Mouse (Mus musculus) CH12.LX (cell line): ENCODE measurements at regions not wholly inside any gene's neighbourhood (a gene's known extent, or its start where the extent isn't known, plus 50 kb on each side); places are given as distances from the start of the nearest gene placed in this dataset.

Source experiments
- DNase-seq: peaks from one replicate; pipeline ENCODE4 v3.0.0-alpha.2; 2013; ENCODE audit errors: extremely low read depth
- H3K27ac ChIP-seq: 2 replicates; pipeline ENCODE4 v1.5.1; 2012; ENCODE audit warnings: low read depth, mild to moderate bottlenecking, control low read depth, moderate library complexity; ENCODE audit not compliant: insufficient read depth
- H3K27me3 ChIP-seq: replicated peaks from 2 replicates; pipeline ENCODE3; 2012; ENCODE audit warnings: inconsistent platforms
- H3K36me3 ChIP-seq, 2 experiments: replicated peaks in 1 of 2; 2 replicates each; pipeline versions ENCODE3 to v1.6.1; 2012; ENCODE audit warnings: inconsistent platforms in 1 of 2, low read length in 1 of 2, mild to moderate bottlenecking in 1 of 2, mixed read lengths in 1 of 2, moderate library complexity in 1 of 2; ENCODE audit not compliant: control insufficient read depth in 1 of 2, insufficient read depth in 1 of 2
- H3K4me1 ChIP-seq, 2 experiments: 2 replicates each; pipeline ENCODE4 v1.6.1; 2012; ENCODE audit warnings: inconsistent platforms in 1 of 2, moderate library complexity in 1 of 2; ENCODE audit not compliant: insufficient read depth in 2 of 2, control insufficient read depth in 1 of 2
- H3K4me2 ChIP-seq: 2 replicates; pipeline ENCODE4 v1.6.1; 2012; ENCODE audit warnings: low read depth, mild to moderate bottlenecking, control low read depth; ENCODE audit not compliant: poor library complexity, insufficient read depth, severe bottlenecking
- H3K4me3 ChIP-seq, 3 experiments: fragments of 150-350 bp in 1 of 3; sonication (generic) in 1 of 3; replicated peaks in 1 of 3; 2 replicates each; pipeline versions ENCODE3 to v1.5.1; 2011 to 2012; ENCODE audit warnings: low read depth in 2 of 3, low read length in 2 of 3, mild to moderate bottlenecking in 2 of 3, moderate library complexity in 2 of 3, control low read depth in 1 of 3, improper control_type of control experiment in 1 of 3, inconsistent platforms in 1 of 3, mixed read lengths in 1 of 3; ENCODE audit not compliant: poor library complexity in 1 of 3
- H3K79me2 ChIP-seq: replicated peaks from 2 replicates; pipeline ENCODE4 v1.6.1; 2012; ENCODE audit warnings: mild to moderate bottlenecking, moderate library complexity; ENCODE audit not compliant: control insufficient read depth, poor library complexity, insufficient read depth, severe bottlenecking; ENCODE audit errors: extremely low read depth
- H3K9ac ChIP-seq: 2 replicates; pipeline ENCODE4 v1.6.1; 2012; ENCODE audit warnings: low read depth, mild to moderate bottlenecking, control low read depth, moderate library complexity; ENCODE audit not compliant: insufficient read depth
- H3K9me3 ChIP-seq: replicated peaks from 2 replicates; pipeline ENCODE3; 2012; ENCODE audit warnings: low read length, inconsistent platforms, mixed read lengths
- CHD2 ChIP-seq: IDR thresholded peaks from 2 replicates; pipeline ENCODE4 v1.6.1; 2011; ENCODE audit warnings: low read length, improper control_type of control experiment
- ELF1 ChIP-seq: IDR thresholded peaks from 2 replicates; pipeline ENCODE4 v1.6.1; 2014; ENCODE audit warnings: low read depth, mild to moderate bottlenecking, inconsistent platforms, low read length, improper control_type of control experiment
- GABPA ChIP-seq: IDR thresholded peaks from 2 replicates; pipeline ENCODE4 v1.6.1; 2012; ENCODE audit warnings: low read depth, low read length, improper control_type of control experiment, inconsistent platforms; ENCODE audit not compliant: insufficient replicate concordance
- IRF4 ChIP-seq: IDR thresholded peaks from 2 replicates; pipeline ENCODE4 v1.6.1; 2014; ENCODE audit warnings: low read depth, mild to moderate bottlenecking, inconsistent platforms, low read length, improper control_type of control experiment
- JUN ChIP-seq: IDR thresholded peaks from 2 replicates; pipeline ENCODE4 v1.6.1; 2011; ENCODE audit warnings: low read depth, mild to moderate bottlenecking, low read length, improper control_type of control experiment, moderate library complexity; ENCODE audit not compliant: insufficient read depth
- MXI1 ChIP-seq: IDR thresholded peaks from 2 replicates; pipeline ENCODE4 v1.6.1; 2011; ENCODE audit warnings: mild to moderate bottlenecking, low read depth, low read length, improper control_type of control experiment
- NELFE ChIP-seq: IDR thresholded peaks from 2 replicates; pipeline ENCODE4 v1.6.1; 2011; ENCODE audit warnings: low read depth, low read length, improper control_type of control experiment
- POLR2AphosphoS2 ChIP-seq: IDR thresholded peaks from 2 replicates; pipeline ENCODE4 v1.6.1; 2011; ENCODE audit warnings: low read depth, low read length, improper control_type of control experiment
- RAD21 ChIP-seq: IDR thresholded peaks from 2 replicates; pipeline ENCODE4 v1.6.1; 2011; ENCODE audit warnings: low read depth, mild to moderate bottlenecking, low read length, improper control_type of control experiment, moderate library complexity
- RCOR1 ChIP-seq: conservative IDR thresholded peaks from 2 replicates; pipeline ENCODE4 v1.6.1; 2012; ENCODE audit warnings: low read depth, mild to moderate bottlenecking, inconsistent platforms, low read length, improper control_type of control experiment
- SIN3A ChIP-seq: IDR thresholded peaks from 2 replicates; pipeline ENCODE4 v1.6.1; 2012; ENCODE audit warnings: low read length, improper control_type of control experiment, inconsistent platforms
- SMC3 ChIP-seq: IDR thresholded peaks from 2 replicates; pipeline ENCODE4 v1.6.1; 2011; ENCODE audit warnings: low read depth, low read length, improper control_type of control experiment
- TBP ChIP-seq: conservative IDR thresholded peaks from 2 replicates; pipeline ENCODE4 v1.6.1; 2011; ENCODE audit warnings: low read depth, low read length, improper control_type of control experiment
- TCF12 ChIP-seq: IDR thresholded peaks from 2 replicates; pipeline ENCODE4 v1.6.1; 2014; ENCODE audit warnings: low read depth, mild to moderate bottlenecking, inconsistent platforms, low read length, improper control_type of control experiment
- USF1 ChIP-seq: IDR thresholded peaks from 2 replicates; pipeline ENCODE4 v1.6.1; 2014; ENCODE audit warnings: low read depth, mild to moderate bottlenecking, inconsistent platforms, low read length, improper control_type of control experiment
- USF2 ChIP-seq: conservative IDR thresholded peaks from 2 replicates; pipeline ENCODE4 v1.6.1; 2011; ENCODE audit warnings: low read depth, low read length, improper control_type of control experiment
- ZC3H11A ChIP-seq: IDR thresholded peaks from 2 replicates; pipeline ENCODE4 v1.6.1; 2012; ENCODE audit warnings: low read depth, mild to moderate bottlenecking, inconsistent platforms, low read length, improper control_type of control experiment
- ZKSCAN1 ChIP-seq: IDR thresholded peaks from 2 replicates; pipeline ENCODE4 v1.6.1; 2012; ENCODE audit warnings: low read depth, inconsistent platforms, low read length, improper control_type of control experiment, borderline replicate concordance
- dilution Hi-C: fragments of 300-500 bp; cut with MboI; formaldehyde crosslinking; loops from 2 replicates; pipeline ENCODE4 v1.14.3; 2020; ENCODE audit warnings: low sequenced_read_pairs; ENCODE audit not compliant: extremely low pct_unique_long_range_greater_than_20kb, extremely low pct_ligation_motif_present
- in situ Hi-C: fragments of 300-500 bp; cut with MboI; formaldehyde crosslinking; loops from 3 replicates; pipeline ENCODE4 v1.14.3; 2019; ENCODE audit warnings: low sequenced_read_pairs, low pct_ligation_motif_present, low pct_unique_long_range_greater_than_20kb, mixed read lengths

DNA sequence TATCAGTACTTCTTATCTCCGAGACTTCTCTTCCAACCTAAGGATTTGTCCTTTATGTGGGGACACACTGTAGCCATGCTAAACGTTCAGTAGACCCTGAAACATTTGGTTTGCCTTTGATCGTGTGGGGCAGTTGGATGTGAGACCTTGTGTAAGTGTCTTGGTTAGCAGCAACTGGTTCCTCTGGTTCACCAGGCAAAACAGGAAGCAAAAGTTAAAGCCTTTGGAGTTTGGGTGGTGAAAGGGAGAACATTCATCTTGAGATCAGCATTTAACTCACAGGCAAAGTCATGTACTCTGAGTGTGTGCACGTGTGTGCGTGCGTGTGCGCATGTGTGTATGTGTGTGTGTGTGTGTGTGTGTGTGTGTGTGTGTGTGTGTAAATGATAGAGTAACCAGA lies 130.3 kb upstream of the L3mbtl4 start:
- dilution Hi-C loops (no loop called here), in situ Hi-C loops (no loop called here)
- DNase-seq = no peak
- Histone ChIP-seq H3K79me2 (no peaks in the 10 kb centered on the region), H3K9ac (no peak overlapping the region), H3K27ac (no peak overlapping the region), H3K4me2 (no peak overlapping the region), H3K4me1 (no peaks in the 10 kb centered on the region), H3K36me3 (no peaks in the 10 kb centered on the region), H3K9me3 (peaks cover 55% of the 10 kb centered on the region), H3K4me3 (no peak overlapping the region), H3K27me3 (no peaks in the 10 kb centered on the region)
- TF ChIP-seq SMC3 = no peak
- no peak for TF ChIP-seq USF1

DNA sequence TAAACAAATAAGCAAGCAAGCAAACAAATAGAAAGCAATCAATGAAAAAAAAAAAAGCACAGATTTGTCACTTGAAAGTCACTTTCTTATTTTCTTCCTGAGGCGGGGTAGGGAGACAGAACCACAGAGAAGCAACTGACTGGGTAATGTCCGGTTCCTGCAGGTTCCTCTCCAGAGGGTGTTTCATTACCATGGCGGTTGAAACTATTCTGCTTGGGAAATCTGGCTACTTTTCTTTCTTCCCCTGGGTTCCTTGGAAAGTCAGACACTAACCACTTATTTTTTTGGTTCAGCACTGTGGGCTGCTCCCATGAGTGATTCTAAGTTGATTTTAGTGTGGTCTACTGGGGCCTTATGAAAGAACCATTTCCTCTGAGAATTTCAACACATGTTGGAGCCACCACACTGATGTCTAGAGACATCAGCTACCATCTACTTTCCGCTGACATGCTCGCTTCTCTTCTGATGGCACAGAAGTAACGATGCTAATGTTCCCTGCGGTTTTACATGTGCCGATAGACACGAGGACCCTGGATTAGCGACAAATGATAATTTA lies 124.3 kb upstream of the L3mbtl4 start:
- dilution Hi-C loops = no loop called here
- Histone ChIP-seq H3K4me2 (no peak overlapping the region), H3K9ac (no peak overlapping the region), H3K36me3 (no peaks in the 10 kb centered on the region), H3K4me1 (no peaks in the 10 kb centered on the region), H3K27me3 (no peaks in the 10 kb centered on the region), H3K4me3 (no peak overlapping the region), H3K9me3 (peaks cover 66% of the 10 kb centered on the region), H3K79me2 (no peaks in the 10 kb centered on the region), H3K27ac (no peak overlapping the region)
- TF ChIP-seq SIN3A (no peak), ZC3H11A (no peak), GABPA (no peak), TCF12 (no peak), TBP (no peak), RAD21 (no peak), MXI1 (no peak), JUN (no peak), POLR2AphosphoS2 (no peak), ZKSCAN1 (no peak), RCOR1 (no peak), USF1 (no peak), ELF1 (no peak), CHD2 (no peak), NELFE (no peak), IRF4 (no peak), SMC3 (no peak), USF2 (no peak)
- in situ Hi-C loops = no loop called here
- DNase-seq = no peak
